Mouse (Mus musculus) heart, adult 2 months (tissue): ENCODE measurements around the gene Upp2.

Source experiments
- CTCF ChIP-seq: fragments of 200-600 bp; IDR thresholded peaks from 2 replicates; pipeline ENCODE4 v1.8.1; 2022; ENCODE audit warnings: antibody characterized with exemption, mild to moderate bottlenecking, moderate library complexity
- POLR2A ChIP-seq: fragments of 200-500 bp; IDR thresholded peaks from 2 replicates; pipeline ENCODE4 v1.6.1; 2011; ENCODE audit warnings: mild to moderate bottlenecking, low read depth, low read length, control low read depth; ENCODE audit not compliant: insufficient read depth

DNA sequence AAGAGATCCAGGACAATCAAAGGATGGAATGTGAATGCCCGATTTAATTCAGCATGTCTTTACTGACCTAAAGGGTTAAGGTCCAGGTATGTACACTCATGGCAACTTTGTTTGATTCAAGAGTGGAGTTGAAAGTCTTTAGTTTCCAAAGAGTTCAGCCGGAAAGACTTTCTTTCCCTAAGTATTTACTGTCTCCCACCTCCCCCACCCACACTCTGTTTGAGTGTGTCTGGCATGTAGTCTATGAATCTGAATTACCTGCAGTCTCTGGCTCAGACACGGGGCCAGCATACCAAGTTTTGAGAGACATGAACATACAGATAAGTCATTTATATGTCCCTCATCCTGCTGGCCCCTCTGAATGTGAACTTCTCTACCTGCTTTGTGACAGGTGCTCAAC, 219.1 kb downstream of the Upp2 start:
- TF ChIP-seq CTCF = no peak
- TF ChIP-seq POLR2A = no peak
